Mouse (Mus musculus) hematopoietic stem cell, adult 5-6 weeks (primary cell): ENCODE results near the gene Sypl2. TPM values are rescaled to one million over a fixed set of nuclear protein-coding genes. Genes with fewer than 3 reads are reported as not detected.
A peak's percentile ranks its signal among the peaks of the same experiment; 100 is the strongest.

Source experiments
- ATAC-seq, 2 experiments: fragments of 125-278 bp in 1 of 2; replicated peaks in 1 of 2; 2 replicates each; pipeline ENCODE4 v1.8.0; 2016 to 2017; ENCODE audit warnings: inconsistent platforms in 2 of 2, mild to moderate bottlenecking in 2 of 2, moderate number of reproducible peaks in 2 of 2, low read depth in 1 of 2, moderate TSS enrichment in 1 of 2; ENCODE audit not compliant: low FRiP score in 2 of 2, poor library complexity in 2 of 2, severe bottlenecking in 2 of 2, insufficient read depth in 1 of 2, low TSS enrichment in 1 of 2
- total RNA-seq: library from RNA; stranded (forward); fragments of 172-1452, 232-1000 nt; gene quantifications from 2 replicates; pipeline ENCODE4 v1.2.3, GENCODE M21; 2017

Gene Sypl2
- total RNA-seq, 1 experiment from 2014 or later: not detected

GRCm38 (mm10) chr3:108209946-108210770 is 16.3 kb downstream of the Sypl2 start:
- peak; percentile 91 to 95 for ATAC-seq

DNA sequence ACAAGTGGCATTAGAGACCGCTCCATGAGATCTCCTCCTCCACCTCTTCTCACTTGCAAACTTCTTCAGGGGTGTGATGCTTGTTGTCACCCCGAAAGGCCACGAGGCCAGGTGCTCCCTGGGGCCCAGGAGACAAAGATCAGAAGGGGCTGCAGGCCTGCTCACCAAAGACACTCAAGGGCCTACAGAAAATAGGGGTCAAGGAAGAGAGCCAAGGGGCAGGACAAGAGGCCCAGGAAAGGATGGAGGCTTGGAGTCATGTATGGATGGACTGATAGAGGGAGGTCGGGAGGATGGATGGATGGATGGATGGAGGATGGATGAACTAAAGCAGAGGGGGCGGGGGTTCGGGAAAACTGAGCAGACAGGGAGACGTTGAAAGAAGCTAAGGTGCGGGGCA is 16.9 kb downstream of the Sypl2 start:
- ATAC-seq: no peak

DNA sequence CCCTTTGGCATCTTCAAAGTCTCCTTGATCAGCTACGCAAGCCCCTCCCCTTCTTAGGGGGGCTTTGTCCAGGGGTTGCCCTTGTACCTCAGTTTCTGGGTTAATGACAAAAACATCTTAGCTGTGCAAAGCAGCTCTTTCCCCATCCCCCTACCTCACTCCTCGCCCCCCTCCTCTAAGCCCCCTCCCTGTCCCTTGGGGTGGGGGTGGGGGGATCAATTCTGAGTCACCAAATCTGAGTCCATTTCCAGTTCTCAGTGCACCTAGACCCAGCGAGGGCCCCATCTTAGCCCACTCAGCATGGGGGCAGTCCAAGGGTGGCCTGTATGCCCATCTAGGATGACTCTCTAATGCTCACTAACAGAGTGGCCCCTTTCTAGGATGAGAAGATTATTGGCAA is 17.4 kb downstream of the Sypl2 start:
- no peak for ATAC-seq

- ATAC-seq: no peak
These were observed 19.6 kb downstream of the Sypl2 start for GRCm38 (mm10) chr3:108206731-108207375.

GRCm38 (mm10) chr3:108205601-108206000 is 20.8 kb downstream of the Sypl2 start:
- no peak for ATAC-seq

DNA sequence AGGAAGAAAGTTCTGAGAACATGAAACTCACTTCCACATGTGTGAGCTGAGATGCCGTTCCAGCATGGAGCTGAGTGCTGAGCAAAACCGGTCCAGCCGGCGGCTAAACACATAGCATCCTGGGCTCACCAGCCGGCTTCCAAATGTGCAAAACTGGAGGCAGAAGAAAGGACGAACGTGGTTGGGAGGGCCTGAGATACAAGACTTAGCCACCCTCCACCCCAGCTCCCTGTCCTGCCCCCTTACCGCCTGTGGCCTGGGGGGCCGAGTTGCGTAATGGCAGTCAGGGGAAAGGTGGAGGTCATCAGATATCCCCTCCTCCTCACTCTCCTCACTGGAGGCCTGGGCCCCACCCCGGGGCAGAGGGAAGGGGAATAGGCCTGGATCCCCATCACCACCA is 22.0 kb downstream of the Sypl2 start:
- ATAC-seq: no peak

DNA sequence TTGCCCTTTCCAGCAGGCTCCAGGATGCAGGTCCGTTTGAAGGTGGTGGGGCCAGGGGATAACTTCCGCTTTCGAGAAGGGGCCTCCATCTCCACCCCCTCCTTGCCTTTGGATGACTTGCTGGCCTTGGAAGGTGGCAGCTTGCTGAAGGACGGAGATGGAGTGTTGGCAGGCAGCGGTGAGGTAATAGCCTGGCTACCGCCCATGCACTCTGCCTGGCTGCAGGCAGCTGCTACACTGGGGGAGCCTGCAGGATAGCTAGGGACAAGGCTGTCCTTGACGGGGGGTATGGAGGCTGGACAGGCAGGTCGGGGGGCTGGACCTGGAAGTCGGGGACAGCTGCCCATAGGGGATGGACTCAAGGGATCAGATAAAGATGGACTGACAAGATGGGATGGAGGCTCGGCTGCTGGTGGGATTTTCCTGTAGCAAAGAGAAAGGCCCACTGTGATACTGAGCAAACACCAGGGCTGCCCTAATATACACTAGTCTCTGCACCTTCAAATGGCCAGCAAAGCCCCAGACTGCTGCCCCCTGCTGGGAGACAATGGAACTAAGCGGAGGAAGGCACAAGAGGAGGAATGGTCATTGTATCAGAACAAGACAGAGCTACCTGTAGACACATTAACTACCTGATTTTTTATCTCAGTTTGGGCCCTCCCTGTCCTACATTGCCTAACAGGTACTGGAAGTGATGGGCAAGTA is 22.7 kb downstream of the Sypl2 start:
- peak in 1 of 2 experiments; percentile 29; a peak in 1 of 4 replicates for ATAC-seq

GRCm38 (mm10) chr3:108203212-108203611 is 23.2 kb downstream of the Sypl2 start:
- no peak for ATAC-seq

DNA sequence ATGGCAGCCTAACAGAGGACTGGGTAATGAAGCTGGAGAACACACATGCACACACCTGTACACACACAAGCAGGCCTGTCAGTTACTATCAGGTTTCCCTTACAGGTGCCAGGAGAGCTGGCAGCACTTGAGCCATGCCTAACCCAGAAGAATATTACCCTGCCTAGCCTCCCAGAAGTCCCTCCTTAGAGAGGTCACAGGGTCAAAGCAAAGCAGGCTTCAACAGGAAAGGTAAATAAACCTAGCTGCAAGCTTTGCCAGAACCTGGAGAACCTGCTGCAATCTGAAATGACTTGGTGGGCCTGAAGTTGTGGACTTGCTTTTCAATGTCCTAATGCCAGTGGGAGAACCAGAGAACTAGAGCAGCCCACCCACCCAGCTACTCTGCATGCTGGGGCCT is 23.9 kb downstream of the Sypl2 start:
- ATAC-seq: no peak

DNA sequence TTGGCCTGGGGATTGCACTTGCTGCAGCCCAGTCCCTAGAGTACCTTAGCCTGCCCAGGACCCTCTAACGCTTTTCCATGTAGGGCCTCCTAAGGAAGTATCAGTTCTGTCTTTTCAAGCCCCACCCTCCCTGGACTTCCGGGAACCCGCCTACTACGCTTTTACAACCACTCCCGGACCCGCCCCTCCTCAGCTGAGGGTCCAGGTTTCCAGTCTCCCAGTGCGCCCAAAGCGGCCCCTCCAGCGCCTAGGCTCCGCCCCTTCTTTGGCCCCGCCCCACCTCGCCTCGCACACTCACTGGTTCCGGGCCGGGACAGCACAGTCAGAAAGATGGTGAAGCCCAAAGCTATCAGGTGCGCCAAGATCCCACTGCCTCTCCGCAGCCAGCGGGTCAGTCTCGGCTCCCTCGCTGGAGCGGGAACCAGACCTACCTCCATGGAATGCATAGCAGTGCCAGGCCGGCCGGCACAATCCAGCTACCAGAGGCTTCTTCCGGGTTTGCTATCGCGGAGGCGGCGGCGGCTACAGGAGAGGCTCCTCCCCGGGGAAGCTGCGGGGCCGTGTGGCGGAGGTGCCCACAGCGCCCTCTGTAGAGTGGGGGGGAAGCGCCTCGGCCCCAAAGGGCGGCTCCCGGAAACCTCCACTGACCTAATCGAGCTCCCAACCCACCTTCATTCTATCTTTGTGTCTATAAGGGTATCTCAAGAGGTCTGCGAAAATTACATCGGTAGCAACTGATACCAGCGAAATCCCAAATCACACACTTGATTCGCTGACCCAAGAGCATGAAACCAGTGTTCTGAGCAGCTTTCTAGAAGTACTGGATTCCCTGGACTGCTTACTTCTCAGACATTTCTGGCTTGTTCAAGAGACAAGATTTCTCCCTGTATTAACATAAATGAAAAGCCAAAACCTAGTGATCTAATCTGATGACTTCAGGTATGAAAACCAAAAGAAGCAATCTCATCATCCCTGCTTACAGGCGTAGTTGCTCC is 25.8 kb downstream of the Sypl2 start, which contains the start of gene Cyb561d1:
Cyb561d1 (minus strand) TSS at position 884 of the 995 bp plus-strand sequence.
- peak; percentile 88 to 91 for ATAC-seq

DNA sequence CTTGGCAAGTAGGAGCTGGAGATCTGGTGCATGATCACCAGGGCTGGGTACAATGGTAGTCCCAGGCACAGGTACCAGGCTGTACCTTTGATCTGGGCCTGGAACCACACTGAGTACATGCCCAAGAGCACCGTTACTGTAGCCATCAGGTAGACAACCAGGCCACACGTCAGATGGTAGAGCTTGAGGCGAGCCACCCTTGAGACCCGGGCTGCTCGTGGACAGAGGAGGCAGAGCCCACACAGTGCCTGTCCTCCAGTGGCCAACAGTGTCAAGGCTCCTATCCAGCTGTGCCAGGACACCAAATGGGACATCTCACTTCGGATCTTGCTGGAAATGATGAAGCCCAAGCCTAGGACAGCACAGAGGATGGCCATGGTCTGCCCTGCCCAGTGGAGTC is 27.2 kb downstream of the Sypl2 start:
- ATAC-seq: no peak

- no peak for ATAC-seq
These were observed 29.4 kb downstream of the Sypl2 start for GRCm38 (mm10) chr3:108197066-108197497.

- no peak for ATAC-seq
These were observed 30.4 kb downstream of the Sypl2 start for GRCm38 (mm10) chr3:108195941-108196590.

DNA sequence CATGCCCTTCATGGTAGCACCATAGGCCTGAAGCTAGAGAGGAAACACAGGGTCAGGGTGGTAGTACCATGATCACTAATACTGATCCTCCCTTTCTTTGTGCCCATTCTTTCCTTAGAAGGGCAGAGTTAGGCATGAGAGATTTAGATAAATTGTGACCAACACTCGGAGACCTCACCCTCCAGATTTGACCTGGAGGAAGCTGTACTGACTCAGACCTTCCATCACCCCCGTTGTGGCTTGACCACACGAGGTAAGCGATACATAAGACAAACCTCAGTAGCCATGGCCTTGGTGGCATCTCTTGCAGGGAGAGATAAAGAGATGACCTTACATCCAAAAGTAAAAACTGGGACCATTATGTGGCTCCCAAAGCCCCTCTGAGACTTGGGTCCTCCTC is 31.2 kb downstream of the Sypl2 start:
- ATAC-seq: no peak

DNA sequence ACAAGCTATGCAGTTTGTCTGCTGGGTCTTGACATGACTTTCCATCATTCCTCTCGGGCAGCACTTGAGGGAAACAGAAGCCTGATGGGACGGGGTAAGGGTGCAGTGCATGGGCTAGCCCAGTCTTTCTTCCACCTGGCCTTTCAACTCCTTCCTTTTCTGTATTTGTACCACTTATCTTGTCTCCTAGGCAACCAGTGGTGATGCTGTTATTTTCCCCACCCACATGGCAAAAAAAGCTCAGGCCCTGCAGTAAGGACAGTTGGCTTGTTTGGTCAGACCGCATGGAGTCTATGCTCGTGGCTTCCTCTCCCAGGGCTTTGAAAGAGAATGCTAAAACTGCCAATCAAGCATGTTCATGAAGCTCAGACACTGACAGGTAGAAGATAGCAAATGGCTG is 32.8 kb downstream of the Sypl2 start:
- ATAC-seq: no peak

- no peak for ATAC-seq
These were observed 36.6 kb downstream of the Sypl2 start for GRCm38 (mm10) chr3:108189897-108190296.
